Mouse (Mus musculus) erythroblast, embryonic 14.5 days (primary cell): ENCODE measurements at regions not wholly inside any gene's neighbourhood (a gene's known extent, or its start where the extent isn't known, plus 50 kb on each side); places are given as distances from the start of the nearest gene placed in this dataset.

Source experiments
- H3K27me3 ChIP-seq: 2 replicates; pipeline ENCODE4 v1.6.1; 2012; ENCODE audit warnings: inconsistent platforms; ENCODE audit not compliant: control insufficient read depth
- H3K36me3 ChIP-seq: 2 replicates; pipeline ENCODE4 v1.6.1; 2012; ENCODE audit warnings: mild to moderate bottlenecking, inconsistent platforms; ENCODE audit not compliant: control insufficient read depth
- H3K4me1 ChIP-seq: 2 replicates; pipeline ENCODE4 v1.6.1; 2012; ENCODE audit warnings: inconsistent platforms; ENCODE audit not compliant: control insufficient read depth
- H3K4me3 ChIP-seq: replicated peaks from 2 replicates; pipeline ENCODE3; 2012; ENCODE audit warnings: moderate library complexity, mild to moderate bottlenecking, inconsistent platforms
- H3K9me3 ChIP-seq: 2 replicates; pipeline ENCODE4 v1.6.1; 2012; ENCODE audit warnings: low read length, inconsistent platforms, mixed read lengths; ENCODE audit not compliant: control insufficient read depth
- GATA1 ChIP-seq: IDR thresholded peaks from 2 replicates; pipeline ENCODE4 v1.6.1; 2012; ENCODE audit warnings: low read length, inconsistent platforms, mixed read lengths
- TAL1 ChIP-seq: IDR thresholded peaks from 3 replicates; pipeline ENCODE4 v1.6.1; 2012; ENCODE audit warnings: low read length, inconsistent platforms, mixed read lengths

DNA sequence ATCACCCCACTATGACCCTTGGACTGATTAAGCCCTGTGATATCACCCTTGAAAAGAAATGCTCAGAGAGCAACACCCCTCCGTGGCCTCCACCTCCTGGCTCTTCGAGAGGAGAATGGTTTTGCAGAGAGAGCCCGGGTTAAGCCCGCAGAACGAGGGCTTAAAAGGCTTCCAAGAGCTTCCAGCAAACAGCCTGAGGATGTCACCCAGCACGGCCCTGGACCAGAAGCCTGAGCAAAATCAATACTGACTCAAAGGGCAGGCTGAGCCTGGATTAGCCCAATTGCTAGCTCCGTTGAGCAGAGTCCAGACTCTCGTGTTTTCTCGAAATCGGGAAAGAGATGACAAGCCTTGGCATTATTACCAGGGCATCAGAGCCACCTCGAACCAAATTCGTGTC, 211.3 kb upstream of the Ajap1 start:
- no peaks in the 10 kb centered on the region for H3K27me3 ChIP-seq
- H3K9me3 ChIP-seq, result peaks cover 5% of the 10 kb centered on the region; the same call in 1 of the 2 replicates
- no peaks in the 10 kb centered on the region for H3K36me3 ChIP-seq
- TF ChIP-seq TAL1 (no peak), GATA1 (no peak)
- H3K4me1 ChIP-seq, result no peaks in the 10 kb centered on the region
- H3K4me3 ChIP-seq, result no peak overlapping the region

DNA sequence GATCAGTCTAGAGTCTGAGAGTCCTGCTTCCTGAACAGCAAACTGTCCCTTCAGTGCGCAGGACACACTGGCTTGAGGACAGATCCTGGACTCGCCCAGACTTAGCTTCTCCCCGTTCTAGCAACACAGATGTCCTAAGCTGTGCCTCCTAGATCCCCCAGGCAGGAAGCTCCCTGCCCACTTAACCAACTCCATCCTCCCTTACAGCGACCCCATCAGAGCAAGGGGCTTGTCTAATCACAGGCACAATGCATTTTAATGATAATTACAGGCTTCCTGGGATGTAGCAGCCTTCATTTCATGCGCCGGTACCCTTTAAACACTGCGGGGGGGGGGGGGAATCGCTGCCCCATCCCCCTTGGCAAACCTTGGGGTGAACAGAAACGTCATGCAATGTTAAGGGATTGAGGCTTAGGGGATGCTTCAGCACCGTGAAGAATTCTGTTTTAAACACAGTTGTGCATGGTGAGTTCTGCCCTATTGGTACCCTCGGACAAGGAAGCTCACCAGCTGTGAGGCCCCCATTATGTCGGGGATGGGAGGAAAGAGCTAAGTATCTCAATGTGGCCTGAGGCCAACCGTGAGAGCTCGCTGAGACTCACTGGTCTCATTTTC, 213.9 kb upstream of the Ajap1 start:
- Histone ChIP-seq H3K4me3 (no peak overlapping the region), H3K36me3 (no peaks in the 10 kb centered on the region), H3K9me3 (peaks cover 4% of the 10 kb centered on the region; the same call in 1 of the 2 replicates), H3K27me3 (no peaks in the 10 kb centered on the region), H3K4me1 (no peaks in the 10 kb centered on the region)
- TF ChIP-seq TAL1 (no peak), GATA1 (no peak)

DNA sequence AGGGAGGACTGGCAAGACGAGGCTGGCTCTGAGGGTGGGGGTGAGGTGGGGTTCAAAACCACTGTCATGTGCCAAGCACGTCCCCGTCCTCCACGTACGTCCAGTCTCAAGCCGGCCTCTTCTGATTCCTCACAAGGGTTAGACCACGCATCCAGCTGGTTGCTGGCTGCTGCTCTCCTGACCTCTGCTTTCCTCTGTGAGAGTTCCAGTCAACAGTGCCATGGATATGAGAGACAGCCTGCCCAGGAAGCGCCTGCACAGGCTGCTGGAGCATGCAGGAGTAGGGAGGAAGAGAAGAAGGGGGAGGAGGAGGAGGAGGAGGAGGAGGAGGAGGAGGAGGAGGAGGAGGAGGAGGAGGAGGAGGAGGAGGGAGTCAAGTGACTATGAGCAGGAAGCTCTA, 224.6 kb upstream of the Ajap1 start:
- no peak overlapping the region for H3K4me3 ChIP-seq
- H3K36me3 ChIP-seq, result no peaks in the 10 kb centered on the region
- TF ChIP-seq TAL1, result no peak
- TF ChIP-seq GATA1, result no peak
- no peaks in the 10 kb centered on the region for H3K4me1 ChIP-seq
- H3K9me3 ChIP-seq, result peaks cover 8% of the 10 kb centered on the region
- H3K27me3 ChIP-seq, result no peaks in the 10 kb centered on the region

DNA sequence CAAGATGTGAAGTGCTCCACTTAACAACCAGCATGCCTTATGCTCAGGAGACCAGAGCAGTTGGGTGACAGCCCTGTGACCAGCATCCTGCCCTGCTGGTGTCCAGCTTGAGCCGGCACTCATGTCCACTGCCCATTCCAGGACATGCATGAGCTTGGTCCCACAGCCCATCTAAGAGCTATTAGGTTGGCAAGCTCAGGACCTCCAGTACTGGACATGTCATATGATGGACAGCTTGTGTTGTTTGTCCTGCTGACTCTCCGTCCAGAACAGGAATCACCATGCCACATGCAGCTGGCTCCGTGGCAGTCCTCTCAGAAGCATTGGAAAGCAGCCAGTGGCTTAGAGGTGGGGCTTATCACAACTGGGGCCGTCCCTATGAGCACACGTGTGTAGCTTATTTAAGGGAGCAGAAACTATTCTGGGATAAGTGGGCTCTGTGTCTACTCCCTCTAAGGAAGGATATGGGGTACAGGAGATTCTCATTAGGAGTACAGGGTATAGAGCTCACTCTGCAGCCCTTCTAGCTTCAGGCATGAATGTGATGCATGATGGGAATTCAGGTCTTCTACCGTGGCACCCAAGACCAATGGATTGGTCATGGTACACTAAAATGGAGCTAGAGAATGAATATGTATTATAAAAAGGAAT, 232.5 kb upstream of the Ajap1 start:
- Histone ChIP-seq H3K27me3 (no peaks in the 10 kb centered on the region), H3K4me1 (no peaks in the 10 kb centered on the region), H3K9me3 (no peaks in the 10 kb centered on the region; the same call in 1 of the 2 replicates), H3K36me3 (no peaks in the 10 kb centered on the region), H3K4me3 (no peak overlapping the region)
- TF ChIP-seq GATA1 (no peak), TAL1 (no peak)

DNA sequence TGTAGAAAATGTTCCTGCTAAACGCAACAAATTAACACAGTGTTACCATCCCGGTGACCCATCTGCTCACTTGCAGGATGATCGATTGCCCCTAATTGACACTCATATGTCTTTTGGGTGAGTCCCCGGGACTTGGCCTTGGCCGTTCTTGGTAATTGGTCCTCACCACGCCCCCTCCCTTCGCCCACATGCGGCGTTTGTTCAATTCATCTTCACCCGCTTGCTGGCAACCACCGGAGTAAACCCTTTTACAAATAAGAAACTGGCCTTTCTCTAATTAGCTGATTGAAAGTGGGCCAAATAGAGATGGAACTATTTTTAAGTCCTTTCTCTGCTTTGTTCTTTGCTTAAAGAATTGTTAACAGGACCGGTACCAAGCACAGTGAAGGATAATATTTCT, 234.7 kb upstream of the Ajap1 start:
- Histone ChIP-seq H3K4me3 (no peak overlapping the region), H3K9me3 (peaks cover 7% of the 10 kb centered on the region), H3K27me3 (no peaks in the 10 kb centered on the region), H3K36me3 (no peaks in the 10 kb centered on the region), H3K4me1 (no peaks in the 10 kb centered on the region)
- TF ChIP-seq GATA1 (no peak), TAL1 (no peak)

DNA sequence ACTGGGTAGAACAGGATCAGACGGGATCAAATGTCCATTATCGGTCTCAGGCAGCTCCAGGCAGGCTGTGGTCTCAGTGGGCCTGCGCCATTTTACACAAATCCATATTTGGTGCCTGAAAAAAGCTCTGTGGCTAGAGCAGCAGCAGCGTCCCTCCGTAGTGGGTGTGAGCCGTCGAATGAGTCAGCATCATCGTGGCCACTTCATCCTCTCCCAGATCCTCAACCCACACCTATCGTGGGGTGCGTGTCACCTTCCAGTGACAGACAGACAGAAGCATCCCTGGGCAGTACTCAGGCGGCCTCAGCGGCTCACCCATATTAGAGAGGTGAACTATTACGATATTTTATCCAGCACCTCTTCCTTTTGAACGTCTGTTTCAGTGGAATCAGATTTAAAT, 233.0 kb upstream of the A430005L14Rik start:
- Histone ChIP-seq H3K4me3 (no peak overlapping the region), H3K4me1 (no peaks in the 10 kb centered on the region), H3K27me3 (no peaks in the 10 kb centered on the region), H3K9me3 (peaks cover 16% of the 10 kb centered on the region), H3K36me3 (no peaks in the 10 kb centered on the region)
- TF ChIP-seq TAL1 (no peak), GATA1 (no peak)

DNA sequence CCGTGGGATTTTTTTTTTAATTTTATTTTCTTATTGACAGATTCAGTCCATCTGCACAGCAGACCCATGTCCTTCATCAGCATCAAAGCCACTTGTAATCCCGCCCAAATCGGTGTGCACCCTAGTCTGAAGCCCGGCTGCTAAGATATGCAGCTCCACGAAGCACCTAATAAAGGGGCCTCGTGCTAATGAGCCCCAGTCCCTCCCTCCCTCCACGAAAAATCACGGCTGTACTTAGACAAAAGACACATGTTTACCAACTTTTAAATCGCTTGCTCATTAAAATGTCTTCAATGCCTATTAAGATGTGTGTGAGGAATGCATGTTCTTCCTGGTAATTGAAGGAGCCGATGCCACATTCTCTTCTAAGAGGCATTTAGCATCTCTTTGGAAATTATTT, 229.8 kb upstream of the A430005L14Rik start:
- Histone ChIP-seq H3K4me3 (no peak overlapping the region), H3K4me1 (no peaks in the 10 kb centered on the region), H3K36me3 (no peaks in the 10 kb centered on the region), H3K9me3 (peaks cover 12% of the 10 kb centered on the region), H3K27me3 (no peaks in the 10 kb centered on the region)
- TF ChIP-seq GATA1, result no peak
- no peak for TF ChIP-seq TAL1

DNA sequence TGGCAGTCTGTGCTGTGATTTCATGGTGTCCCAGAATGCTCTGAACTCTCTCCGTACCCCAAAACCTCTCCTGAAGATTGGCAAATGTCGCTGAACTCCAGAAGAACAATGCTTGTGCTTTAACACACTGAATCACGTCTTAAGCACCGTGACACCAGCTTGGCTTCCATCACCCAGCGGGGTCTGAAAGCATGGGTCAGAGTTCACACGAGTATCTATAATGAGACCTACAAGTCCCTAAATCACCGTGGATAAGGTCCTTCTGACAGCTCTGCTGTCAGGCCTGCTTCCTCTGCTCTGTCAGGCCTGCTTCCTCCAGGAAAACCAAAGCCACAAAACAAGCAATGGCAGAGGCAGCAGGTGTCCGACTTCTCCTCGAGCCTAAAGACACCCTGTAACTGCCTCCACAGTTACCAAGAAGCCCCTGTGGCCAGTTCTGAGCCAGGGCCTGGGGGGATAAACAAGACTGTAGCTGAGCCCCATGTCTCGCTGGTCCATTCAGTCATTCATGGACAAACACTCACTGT, 229.1 kb upstream of the A430005L14Rik start:
- Histone ChIP-seq H3K4me3 (no peak overlapping the region), H3K36me3 (no peaks in the 10 kb centered on the region), H3K4me1 (no peaks in the 10 kb centered on the region), H3K9me3 (peaks cover 12% of the 10 kb centered on the region), H3K27me3 (no peaks in the 10 kb centered on the region)
- TF ChIP-seq TAL1 (no peak), GATA1 (no peak)

DNA sequence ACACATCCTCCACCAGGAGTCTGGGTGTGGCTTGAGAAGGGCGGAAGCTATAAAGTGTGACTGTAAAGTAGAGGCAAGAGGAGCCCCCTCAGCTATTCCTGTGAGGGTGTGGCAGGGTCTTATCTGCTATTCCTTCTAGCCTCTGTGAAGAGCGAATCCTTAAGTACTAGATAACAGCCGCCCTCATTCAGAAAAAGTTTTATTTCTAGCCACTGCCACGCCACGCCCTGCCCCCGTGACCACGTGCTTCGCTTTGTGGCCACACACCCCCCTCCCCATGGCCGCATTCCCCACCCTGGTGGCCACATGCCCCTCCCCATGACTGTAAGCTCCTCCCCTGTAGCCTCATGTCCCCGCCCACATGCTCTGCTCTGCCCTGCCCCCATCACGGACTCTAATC, 218.9 kb upstream of the A430005L14Rik start:
- TF ChIP-seq GATA1, result no peak
- no peak for TF ChIP-seq TAL1
- no peaks in the 10 kb centered on the region; the same call in 1 of the 2 replicates for H3K4me1 ChIP-seq
- H3K4me3 ChIP-seq, result no peak overlapping the region
- H3K36me3 ChIP-seq, result no peaks in the 10 kb centered on the region
- peaks cover 57% of the 10 kb centered on the region for H3K9me3 ChIP-seq
- H3K27me3 ChIP-seq, result no peaks in the 10 kb centered on the region
